Mouse (Mus musculus): ENCODE results near the gene Caln1.

Gene Caln1

DNA sequence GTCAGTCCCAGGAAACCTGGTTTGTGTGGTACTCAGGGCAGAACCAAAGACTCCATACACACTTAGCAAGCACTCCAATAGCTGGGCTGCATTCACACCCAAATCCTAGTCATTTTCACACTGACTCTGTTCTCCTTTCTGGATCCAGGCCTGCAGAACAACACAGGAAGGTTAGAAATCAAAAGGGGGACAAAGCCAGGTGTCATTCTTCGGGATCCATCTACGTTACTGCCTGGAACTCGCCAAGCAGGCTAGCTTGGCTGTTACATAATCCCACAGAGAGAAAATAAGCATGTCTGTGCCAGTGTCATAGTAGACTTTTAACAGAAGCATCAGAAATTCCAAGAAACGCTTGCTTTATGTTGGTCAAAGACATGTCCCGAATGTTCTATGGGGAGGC lies 446.1 kb downstream of the Caln1 start:
- CTCF ChIA-PET: no interaction called here

DNA sequence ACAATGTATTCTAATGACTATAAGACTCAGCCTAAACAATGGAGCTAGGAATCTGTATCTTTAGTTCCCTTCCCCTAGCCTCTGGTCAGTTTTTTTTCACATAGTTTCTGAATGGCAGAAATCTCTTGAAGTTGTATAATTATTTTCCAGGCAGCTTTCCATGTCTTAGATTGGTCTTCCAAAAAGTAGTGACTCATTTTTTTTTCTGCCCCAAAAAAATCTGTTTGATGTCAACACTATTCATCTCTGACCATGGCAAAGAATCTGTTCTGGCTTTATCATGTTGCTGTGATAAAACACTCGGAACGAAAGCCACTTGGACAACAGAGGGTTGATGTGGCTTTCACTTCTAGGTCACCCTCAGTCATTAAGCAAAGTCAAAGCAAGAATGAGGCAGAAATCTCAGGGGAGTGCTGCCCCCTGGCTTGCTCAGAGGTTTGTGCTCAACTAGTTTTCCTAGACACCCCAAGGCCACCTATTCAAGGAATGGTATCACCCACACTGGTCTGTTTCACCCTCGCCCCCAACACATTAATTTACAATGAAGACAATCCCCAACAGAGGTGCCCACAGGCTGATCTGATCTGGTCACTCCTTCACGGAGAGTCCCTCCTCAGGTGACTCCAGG lies 450.9 kb downstream of the Caln1 start:
- CTCF ChIA-PET: no interaction called here

DNA sequence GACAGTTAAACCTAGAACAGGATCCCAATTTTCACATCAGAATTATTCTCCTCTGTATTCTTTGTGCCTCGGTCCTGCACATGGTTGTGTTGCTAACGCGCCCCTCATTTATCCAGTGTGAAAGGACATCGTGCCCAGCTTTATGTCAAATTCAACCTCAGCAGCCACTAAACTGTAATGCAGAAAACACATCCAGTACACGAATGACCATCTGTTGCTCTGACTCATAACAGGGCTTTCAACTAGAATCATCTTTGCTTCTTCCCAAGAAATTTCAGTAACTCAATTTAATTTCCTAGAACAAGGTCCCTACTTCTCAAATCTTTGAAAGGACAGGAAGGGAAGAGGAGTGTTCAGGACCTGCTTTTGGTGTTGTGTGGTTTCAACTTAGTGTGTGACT lies 451.4 kb downstream of the Caln1 start:
- CTCF ChIA-PET: no interaction called here

DNA sequence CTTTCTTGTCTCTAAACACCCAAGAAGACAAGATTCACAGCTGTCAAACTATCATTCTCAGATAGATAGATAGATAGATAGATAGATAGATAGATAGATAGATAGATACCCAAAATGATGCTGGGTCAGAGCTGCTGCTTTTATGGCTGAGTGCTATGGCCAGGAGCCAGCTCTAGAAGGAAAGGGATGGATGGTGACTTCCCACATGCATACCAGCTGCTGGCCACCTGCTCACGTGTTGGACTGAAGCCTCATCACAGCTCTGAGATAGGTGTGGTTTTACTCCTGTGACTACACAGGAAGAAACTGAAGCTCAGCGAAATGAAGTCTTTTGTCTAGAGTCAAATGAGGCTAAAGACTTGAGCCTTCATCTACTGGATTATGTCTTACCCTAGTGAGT lies 456.5 kb downstream of the Caln1 start:
- CTCF ChIA-PET: no interaction called here

DNA sequence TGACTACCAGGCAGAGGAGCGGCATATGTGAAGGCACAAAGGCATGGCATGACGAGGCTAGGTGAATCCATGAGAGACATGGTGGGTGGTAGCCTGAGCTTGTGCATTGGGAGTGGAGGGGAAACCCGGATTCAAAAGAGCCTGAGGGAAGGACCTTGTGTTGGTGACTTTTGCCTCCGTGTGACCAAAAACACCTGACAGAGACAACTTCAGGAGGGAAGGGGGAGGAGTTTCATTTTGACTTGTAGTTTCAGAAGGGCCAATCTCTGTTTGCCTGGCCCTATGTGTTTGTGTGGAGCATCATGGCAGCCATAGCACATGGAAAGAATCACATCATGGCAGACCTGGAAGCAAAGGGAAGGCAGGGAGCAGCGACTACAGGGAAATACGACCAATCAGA lies 479.3 kb downstream of the Caln1 start:
- CTCF ChIA-PET: no interaction called here

DNA sequence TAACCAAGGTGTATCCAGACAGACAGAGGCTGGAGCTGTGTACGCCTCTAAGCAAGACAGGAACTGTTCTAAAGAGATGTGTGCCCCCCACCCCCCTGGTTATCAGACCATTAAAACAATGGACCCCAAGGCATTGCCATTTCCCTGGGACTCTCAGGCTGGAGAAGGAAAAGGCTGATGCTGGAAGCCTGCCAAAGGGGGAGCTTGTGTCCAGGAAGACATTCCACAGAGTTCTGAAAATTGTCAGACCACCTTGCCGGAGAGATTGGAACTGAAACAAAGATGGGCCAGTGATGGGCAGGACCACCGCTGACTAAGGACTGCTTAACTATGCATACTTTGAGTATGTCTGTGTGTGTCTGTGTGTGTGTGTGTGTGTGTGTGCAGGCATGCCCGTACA lies 480.4 kb downstream of the Caln1 start:
- CTCF ChIA-PET: no interaction called here

DNA sequence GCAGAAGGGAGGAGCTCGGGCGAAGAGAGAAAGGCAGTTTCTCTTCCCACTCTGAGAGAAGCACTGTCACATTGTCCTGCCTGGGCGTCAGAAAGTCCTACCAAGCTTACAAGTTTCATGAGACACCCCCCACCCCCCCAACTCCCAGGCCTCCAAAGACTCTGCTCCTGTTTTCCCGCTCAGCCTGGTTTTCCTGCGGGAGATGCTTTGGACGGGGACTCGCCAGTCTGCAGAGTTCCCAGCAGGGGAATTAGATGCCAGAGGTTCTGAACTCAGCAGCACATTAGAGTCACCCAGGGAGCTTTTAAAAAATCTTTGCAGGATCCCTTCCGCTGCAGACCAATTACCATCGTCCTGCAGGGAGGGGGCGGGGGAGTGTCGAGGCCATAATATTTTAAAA lies 482.9 kb downstream of the Caln1 start:
- CTCF ChIA-PET: interaction anchor here (0.6 to 0.7 kb wide), 2 partner anchors 17 to 593 kb away, joined by 6 to 12 read pairs; no protein-coding TSS in a partner anchor

DNA sequence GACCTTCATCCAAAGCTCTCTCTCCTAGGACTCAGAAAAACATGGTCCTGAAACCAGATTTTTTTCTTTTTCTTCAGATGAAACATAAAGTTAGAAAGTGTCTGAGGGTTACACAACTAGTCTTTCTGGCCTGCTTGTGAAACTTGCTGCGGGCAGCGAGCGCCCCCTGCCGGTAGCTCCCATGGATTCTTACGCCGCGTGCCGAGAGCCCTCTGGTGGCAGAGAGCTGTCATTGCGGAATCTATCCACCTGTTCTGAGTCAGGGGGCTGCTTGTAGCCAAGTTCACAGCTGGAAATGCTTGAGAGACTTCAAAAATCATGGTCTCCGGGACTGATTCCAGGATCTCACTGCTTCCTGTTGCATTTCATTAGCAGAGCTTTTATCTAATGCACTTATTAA lies 484.1 kb downstream of the Caln1 start:
- CTCF ChIA-PET: interaction anchor here (0.5 to 0.6 kb wide), 2 partner anchors 722 to 1659 kb away, joined by 6 to 18 read pairs; no protein-coding TSS in a partner anchor

DNA sequence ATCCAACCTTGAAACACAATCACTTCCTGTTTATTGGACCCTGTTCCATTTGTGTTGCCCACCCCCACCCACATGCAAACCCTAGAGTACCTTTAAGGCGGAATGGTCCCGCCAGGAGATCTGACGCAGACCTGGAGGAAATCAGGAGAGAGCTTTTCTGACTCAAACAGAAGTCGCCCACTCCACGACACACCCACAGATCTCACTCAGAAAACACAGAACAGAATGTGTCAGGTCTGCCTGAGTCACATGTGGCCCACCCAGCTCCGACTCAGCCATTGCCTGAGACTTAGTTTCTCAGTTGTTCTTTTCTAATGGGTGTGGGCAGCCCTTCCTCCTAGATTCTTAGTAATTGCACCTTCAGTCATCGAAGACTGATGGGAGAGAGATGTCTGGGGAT lies 485.2 kb downstream of the Caln1 start:
- CTCF ChIA-PET: no interaction called here

DNA sequence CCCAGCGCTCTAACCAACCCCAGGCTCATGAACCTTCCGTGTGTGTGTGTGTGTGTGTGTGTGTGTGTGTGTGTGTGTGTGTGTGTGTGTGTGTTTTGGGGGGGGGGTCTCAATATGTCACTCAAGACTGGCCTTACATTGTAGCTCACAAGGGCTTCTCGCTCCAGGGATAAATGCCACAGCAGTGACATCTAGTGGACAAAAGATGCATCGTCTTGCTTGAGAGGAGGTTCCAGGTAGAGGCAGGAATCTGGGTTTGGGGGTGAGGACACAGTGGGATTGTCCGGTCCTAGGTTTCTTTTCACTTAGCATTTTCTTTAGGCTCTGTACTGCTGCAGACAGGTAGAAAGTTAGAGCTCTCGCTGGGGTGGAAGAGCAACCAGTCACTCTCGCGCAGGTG lies 488.9 kb downstream of the Caln1 start:
- CTCF ChIA-PET: interaction anchor here (0.6 kb wide), 2 partner anchors 591 to 718 kb away, joined by 3 to 5 read pairs; no protein-coding TSS in a partner anchor

DNA sequence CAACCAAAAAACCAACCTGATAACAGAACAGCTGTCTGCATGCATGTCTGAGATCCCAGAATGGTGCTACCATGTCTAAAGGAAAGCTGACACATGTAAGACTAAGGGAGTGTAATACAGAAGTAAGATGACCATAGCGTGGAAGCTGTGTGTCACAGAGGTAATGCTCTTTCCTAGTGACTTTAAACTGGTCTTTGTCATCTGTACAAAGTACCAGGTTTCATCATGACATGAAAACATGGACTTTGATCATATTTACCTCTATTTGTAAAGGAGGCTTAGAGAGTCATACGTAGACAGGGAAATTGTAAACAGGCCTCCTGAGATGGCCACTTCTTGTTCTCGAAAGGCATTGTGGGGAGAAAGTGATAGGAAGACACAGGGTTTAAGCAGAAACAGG lies 489.5 kb downstream of the Caln1 start:
- CTCF ChIA-PET: interaction anchor here (0.6 kb wide), 2 partner anchors 592 to 718 kb away, joined by 3 to 5 read pairs; no protein-coding TSS in a partner anchor

DNA sequence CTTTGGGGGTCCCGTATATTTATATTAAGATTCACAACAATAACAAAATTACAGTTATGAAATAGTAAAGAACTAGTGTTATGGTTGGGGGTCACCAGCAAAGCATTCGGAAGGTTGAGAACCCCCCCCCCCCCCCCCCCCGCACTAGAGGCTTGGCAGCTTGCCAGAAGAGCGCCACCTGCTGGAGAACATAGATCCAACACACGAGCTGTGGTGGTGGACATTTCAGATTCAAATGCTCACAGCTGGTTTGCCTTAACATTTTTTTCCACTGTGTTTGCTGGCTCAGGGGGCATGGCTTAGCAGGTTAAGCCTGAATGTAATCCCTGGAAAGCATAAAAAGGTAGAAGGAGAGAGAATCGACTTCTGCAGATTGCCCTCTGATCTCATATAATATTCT lies 490.5 kb downstream of the Caln1 start:
- CTCF ChIA-PET: interaction anchor here (0.6 kb wide), 1 partner anchor 21 kb away, joined by 4 read pairs; no protein-coding TSS in a partner anchor

DNA sequence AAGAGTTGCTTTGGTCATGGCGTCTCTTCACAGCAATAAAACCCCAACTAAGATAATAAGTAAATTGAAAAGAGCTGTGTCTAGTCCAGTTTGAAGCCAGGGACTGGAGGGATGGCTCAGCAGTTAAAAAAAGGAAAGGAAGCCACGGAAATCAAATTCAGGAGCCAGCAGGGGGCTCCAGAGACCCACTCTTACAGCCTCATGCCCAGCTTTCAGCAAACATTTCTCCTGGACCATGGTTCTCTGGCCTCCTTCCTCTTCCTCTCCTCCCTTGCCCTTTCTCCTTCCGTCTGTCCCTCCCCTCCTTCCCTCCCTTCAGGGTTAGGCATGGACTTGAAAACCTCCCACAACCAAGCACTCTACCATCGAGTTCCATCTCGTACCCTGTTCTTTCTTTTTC lies 493.0 kb downstream of the Caln1 start:
- CTCF ChIA-PET: no interaction called here

DNA sequence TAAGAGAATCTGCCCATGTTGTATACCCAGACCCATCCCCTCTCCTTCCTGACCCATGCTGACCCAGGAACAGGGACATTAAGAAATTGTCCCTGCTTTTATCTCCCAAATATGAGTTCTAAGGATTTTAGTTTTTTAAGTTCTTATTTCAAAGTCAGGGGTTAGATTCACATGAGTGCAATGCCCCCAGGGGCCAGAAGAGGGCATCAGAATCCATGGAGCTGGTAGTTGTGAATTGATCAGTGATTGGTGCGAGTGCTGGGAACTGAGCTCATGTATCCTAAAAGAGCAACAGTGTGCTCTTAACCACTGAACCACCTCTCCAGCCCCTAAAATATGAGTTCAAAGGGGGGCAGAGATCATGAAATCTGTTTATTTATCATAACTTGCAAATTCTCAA lies 500.6 kb downstream of the Caln1 start:
- CTCF ChIA-PET: interaction anchor here (0.5 kb wide), 1 partner anchor 18 kb away, joined by 12 read pairs; no protein-coding TSS in a partner anchor

DNA sequence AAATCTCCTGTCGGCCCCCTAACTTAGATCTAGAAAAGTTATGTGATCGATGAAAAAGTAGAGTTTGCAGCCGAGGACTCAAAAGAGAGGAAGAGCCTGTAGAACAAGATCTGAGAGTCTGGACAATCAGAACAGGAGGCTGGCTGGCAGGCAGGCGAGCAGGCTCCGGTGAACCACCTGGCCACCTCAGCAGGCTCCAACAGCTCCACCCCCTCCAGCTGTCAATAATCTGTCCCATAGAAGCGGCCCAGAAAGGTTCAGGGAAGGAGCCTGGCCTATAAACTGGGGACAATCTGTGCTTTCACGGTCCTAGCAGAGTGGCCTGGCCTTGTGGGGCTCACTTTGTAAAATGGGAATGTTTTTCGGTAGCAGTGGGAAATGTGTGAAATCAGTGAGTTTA lies 501.8 kb downstream of the Caln1 start:
- CTCF ChIA-PET: no interaction called here

DNA sequence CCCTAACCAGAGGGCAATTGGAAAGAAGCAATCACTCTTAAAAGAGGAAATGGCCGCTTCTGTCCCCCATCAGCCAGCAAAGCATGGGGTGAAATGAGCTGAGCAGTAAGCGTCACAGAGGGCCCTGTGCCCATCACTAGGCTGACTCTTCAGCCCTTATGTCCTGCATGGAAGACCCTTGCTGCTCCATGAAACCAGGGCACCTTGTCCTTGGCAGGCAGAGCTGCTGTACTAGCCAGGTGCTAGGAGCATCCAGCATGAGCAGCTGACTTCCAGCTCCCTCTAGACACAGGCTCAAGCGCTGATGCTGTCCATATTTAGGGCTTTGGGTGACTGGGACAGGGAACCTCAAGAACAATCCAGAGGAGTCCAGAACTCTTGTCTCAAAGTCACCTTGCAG lies 506.1 kb downstream of the Caln1 start:
- CTCF ChIA-PET: no interaction called here

DNA sequence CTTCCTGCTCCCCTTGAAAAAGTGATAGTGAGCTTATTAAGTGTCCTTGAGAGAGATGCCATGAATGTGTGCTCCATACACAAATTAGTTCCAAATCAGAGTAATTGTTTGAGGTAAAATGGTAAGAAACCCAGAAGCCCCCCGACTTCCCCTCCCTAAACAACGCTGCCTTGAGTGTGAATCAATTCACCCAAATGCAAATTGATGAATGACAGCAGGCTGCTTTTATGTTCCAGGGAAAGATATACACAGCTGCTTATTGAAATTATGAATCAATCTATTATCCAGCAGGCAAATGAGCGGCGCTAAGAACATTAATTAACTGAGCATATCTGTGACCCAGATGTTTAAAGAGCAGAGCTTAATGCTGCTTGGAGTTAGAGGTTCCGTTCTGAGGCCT lies 511.1 kb downstream of the Caln1 start:
- CTCF ChIA-PET: no interaction called here

DNA sequence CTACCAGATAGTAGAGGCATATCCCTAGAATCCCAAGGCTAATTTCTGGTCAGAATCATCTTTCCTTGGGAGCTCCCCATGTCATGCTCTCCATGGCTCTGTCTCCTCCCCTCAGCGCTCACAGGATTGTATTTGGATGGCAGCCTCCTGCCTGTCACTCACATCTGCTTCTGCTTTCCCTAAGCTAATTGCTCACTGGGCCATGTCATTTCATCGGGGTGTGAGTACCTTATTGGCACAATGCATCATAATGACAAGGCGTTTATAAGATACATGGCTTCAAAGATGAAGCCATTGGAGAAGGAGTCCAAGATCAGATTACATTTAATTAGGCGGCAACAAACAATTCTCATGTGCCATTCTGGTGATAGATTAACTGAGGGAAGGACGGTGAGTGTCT lies 522.5 kb downstream of the Caln1 start:
- CTCF ChIA-PET: no interaction called here

DNA sequence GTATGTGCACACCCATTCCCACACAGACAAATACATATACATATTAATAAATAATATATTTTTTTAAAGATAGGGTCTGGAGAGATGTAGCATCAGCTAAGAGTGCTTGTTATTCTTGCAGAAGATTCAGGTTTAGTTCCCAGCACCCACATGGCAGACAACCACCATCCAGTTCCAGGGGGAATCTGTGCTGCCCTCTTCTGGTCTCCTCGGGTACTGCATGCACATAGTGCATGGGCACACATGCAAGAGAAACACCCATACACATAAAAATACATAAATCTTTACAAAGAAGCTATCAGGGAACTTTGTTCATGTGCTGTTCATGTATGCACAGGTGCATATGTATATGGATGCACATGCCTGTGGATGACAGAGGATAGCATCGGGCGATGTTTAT lies 526.7 kb downstream of the Caln1 start:
- CTCF ChIA-PET: no interaction called here
